ENCODE assay signal across 8 mouse cellular contexts in the genomic region with DNA sequence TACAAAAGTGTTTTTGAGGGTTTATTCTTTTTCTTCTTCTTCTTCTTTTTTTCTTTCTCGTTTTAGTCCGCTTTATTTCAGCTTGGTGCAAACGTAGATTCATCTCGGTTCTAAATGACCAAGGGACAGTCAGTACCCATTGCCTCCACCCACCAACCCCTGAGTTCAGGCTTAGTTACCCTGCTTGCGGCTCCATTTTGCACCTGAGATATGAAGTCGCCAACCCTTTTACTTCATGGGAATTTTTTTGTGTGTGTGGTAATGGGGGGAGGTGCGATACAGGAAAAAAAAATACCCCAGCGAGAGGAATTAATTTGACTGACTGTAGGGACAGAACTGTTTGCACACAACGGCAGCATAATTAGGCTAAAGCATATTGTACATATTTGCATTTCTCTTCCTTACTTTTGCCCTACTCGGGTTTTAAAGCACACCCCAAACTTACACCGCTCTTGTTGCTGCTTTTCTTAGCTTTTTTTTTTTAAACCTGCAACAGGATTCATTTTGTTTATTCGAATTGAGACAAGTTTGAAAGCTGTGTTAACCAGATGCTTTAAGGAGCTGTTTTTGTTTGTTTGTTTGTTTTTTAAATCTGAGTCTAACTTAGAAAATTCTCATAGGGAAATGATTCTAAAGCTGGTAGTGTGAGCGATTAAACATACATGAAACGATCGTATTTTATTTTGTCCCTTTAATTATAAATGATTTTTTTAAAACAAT. TPM values are rescaled to one million over a fixed set of nuclear protein-coding genes. Genes with fewer than 3 reads are reported as not detected.
DNase-seq lines count a peak whose midpoint lies in the region; ATAC-seq and TF ChIP-seq lines count a peak whose summit lies in the region.
"Had no signal": no experiment of that assay in that cellular context is flagged by ENCODE, and none has a peak within 500 bp of the region (broad histone marks: within the 10 kb centered on the region; RNA-seq: fewer than 3 reads in every experiment).

No protein-coding gene starts in this region.

- no peaks in the 10 kb centered on the region for H3K4me1 ChIP-seq in kidney, adult 2 months (ENCODE audit: control insufficient read depth, insufficient read depth, low read length)
- H3K4me1 ChIP-seq in heart, embryonic 16.5 days (ENCODE audit: control insufficient read depth, insufficient read depth, low read length), result peaks cover 13% of the 10 kb centered on the region
- H3K4me1 ChIP-seq in limb, embryonic 12.5 days (replicated peaks), result peaks cover 49% of the 10 kb centered on the region
- H3K4me1 ChIP-seq in neural tube, embryonic 15.5 days, result peaks cover 54% of the 10 kb centered on the region

- TF ChIP-seq POLR2A in kidney, adult 2 months (IDR thresholded peaks at IDR 0.05; ENCODE audit: low read depth, low read length), result no peak

- no peak for TF ChIP-seq CTCF in kidney, adult 2 months (conservative IDR thresholded peaks at IDR 0.05; ENCODE audit: insufficient read depth, insufficient read length, low read depth, low read length)

- no peak overlapping the region for H3K4me3 ChIP-seq in kidney, adult 2 months (ENCODE audit: insufficient read depth, low read depth, low read length)
- peak overlapping the region; percentile 34 for H3K4me3 ChIP-seq in heart, embryonic 16.5 days (ENCODE audit: low read length)
- peak overlapping the region; percentile 33 for H3K4me3 ChIP-seq in limb, embryonic 12.5 days (replicated peaks)
- H3K4me3 ChIP-seq in neural tube, embryonic 15.5 days (replicated peaks), result peak overlapping the region; percentile 28

- peaks cover 12% of the 10 kb centered on the region for H3K27me3 ChIP-seq in kidney, adult 2 months (replicated peaks; ENCODE audit: control insufficient read depth, insufficient read depth, low read length)
- H3K27me3 ChIP-seq in heart, embryonic 16.5 days (ENCODE audit: control insufficient read depth, insufficient read depth, low read length), result peaks cover 63% of the 10 kb centered on the region
- peaks cover 93% of the 10 kb centered on the region for H3K27me3 ChIP-seq in limb, embryonic 12.5 days
- H3K27me3 ChIP-seq in neural tube, embryonic 15.5 days (replicated peaks), result peaks cover 54% of the 10 kb centered on the region

- DNase-seq in kidney, adult 2 months, result peak; percentile 19
- no peak for DNase-seq in kidney, postnatal 36 days
- DNase-seq in cerebellum, adult 9-11 months, result no peak

- H3K9ac ChIP-seq in heart, embryonic 16.5 days (ENCODE audit: low read length), result no peak overlapping the region
- peak overlapping the region; percentile 52; the same call in 1 of the 2 replicates for H3K9ac ChIP-seq in limb, embryonic 12.5 days (replicated peaks)
- no peak overlapping the region for H3K9ac ChIP-seq in neural tube, embryonic 15.5 days (replicated peaks)

- 18% methylated on average over 15 of the region's 15 CpGs for WGBS in kidney, adult 2 months
- 18% methylated on average over 15 of the region's 15 CpGs for WGBS in heart, embryonic 16.5 days
- WGBS in limb, embryonic 12.5 days, result 6% methylated on average over 15 of the region's 15 CpGs
- WGBS in neural tube, embryonic 15.5 days, result 3% methylated on average over 15 of the region's 15 CpGs

- ATAC-seq in heart, embryonic 16.5 days (replicated peaks; ENCODE audit: extremely low read depth, insufficient read depth, low FRiP score), result no peak
- ATAC-seq in limb, embryonic 12.5 days (ENCODE audit: insufficient number of reproducible peaks, insufficient read depth, low FRiP score, low TSS enrichment, low read depth), result no peak
- no peak for ATAC-seq in neural tube, embryonic 15.5 days (ENCODE audit: low FRiP score)
- ATAC-seq in activated CD4-positive, CD25-positive, alpha-beta regulatory T cell, adult 4 months, result no peak
- ATAC-seq: inflammation-experienced regulatory T-cells, adult 6 months had no signal

- 0 out of 2 replicates have a peak, but pooled peaks cover 2% of the 10 kb centered on the region for H3K9me3 ChIP-seq in heart, embryonic 16.5 days (replicated peaks; ENCODE audit: control insufficient read depth, low read length)
- H3K9me3 ChIP-seq in limb, embryonic 12.5 days, result no peaks in the 10 kb centered on the region
- no peaks in the 10 kb centered on the region for H3K9me3 ChIP-seq in neural tube, embryonic 15.5 days (replicated peaks)

- H3K36me3 ChIP-seq in kidney, adult 2 months (ENCODE audit: control insufficient read depth, insufficient read depth, low read length), result no peaks in the 10 kb centered on the region
- H3K36me3 ChIP-seq in heart, embryonic 16.5 days (ENCODE audit: control insufficient read depth, insufficient read depth), result no peaks in the 10 kb centered on the region
- H3K36me3 ChIP-seq in limb, embryonic 12.5 days, result no peaks in the 10 kb centered on the region
- no peaks in the 10 kb centered on the region for H3K36me3 ChIP-seq in neural tube, embryonic 15.5 days

- H3K27ac ChIP-seq in kidney, adult 2 months (ENCODE audit: insufficient read depth, low read depth, low read length), result no peak overlapping the region
- no peak overlapping the region for H3K27ac ChIP-seq in heart, embryonic 16.5 days (ENCODE audit: low read length)
- no peak overlapping the region for H3K27ac ChIP-seq in limb, embryonic 12.5 days
- peak overlapping the region; percentile 45; the same call in 1 of the 2 replicates for H3K27ac ChIP-seq in neural tube, embryonic 15.5 days (replicated peaks)

- H3K4me2 ChIP-seq in heart, embryonic 16.5 days (ENCODE audit: low read depth, low read length), result peak overlapping the region; percentile 36; the same call in 1 of the 2 replicates
- peak overlapping the region; percentile 51 for H3K4me2 ChIP-seq in limb, embryonic 12.5 days
- H3K4me2 ChIP-seq in neural tube, embryonic 15.5 days, result peak overlapping the region; percentile 29

RNA-seq across cellular contexts. Expression of gene Irx5, which starts 5.1 kb away (rescaled TPM):
- polyA plus RNA-seq in kidney, adult 2 months (2012; rRNA removed), result 3.1 and 5.0 TPM in 2 replicates
- polyA plus RNA-seq in heart, embryonic 16.5 days (2015; fragmentation: Nextera tagmentation; extraction: Ambion mirVana), result 6.3 and 6.4 TPM in 2 replicates
- polyA plus RNA-seq in limb, embryonic 12.5 days (2016; fragmentation: Nextera tagmentation; extraction: Ambion mirVana), result 12.3 and 15.5 TPM in 2 replicates
- polyA plus RNA-seq in neural tube, embryonic 15.5 days (2015; fragmentation: Nextera tagmentation; extraction: Ambion mirVana), result 4.8 and 6.2 TPM in 2 replicates
- polyA plus RNA-seq in activated CD4-positive, CD25-positive, alpha-beta regulatory T cell, adult 4 months (2017; shearing (Covaris generic)), result not detected
- polyA plus RNA-seq: inflammation-experienced regulatory T-cells, adult 6 months had no signal
